Mouse (Mus musculus) erythroblast, adult 5-6 weeks (primary cell): Measurements from ENCODE around the gene 4933417A18Rik. TPM values are rescaled to one million over a fixed set of nuclear protein-coding genes. Genes with fewer than 3 reads are reported as not detected.
"Not testable (repeated sequence)": the region's sequence is repeated elsewhere in the genome, so short reads cannot be mapped to it uniquely, and the experiment has no call there.

Source experiments
- ATAC-seq: replicated peaks from 2 replicates; pipeline ENCODE4 v1.8.0; 2016; ENCODE audit warnings: moderate number of reproducible peaks, mild to moderate bottlenecking, moderate TSS enrichment, inconsistent platforms; ENCODE audit not compliant: poor library complexity, low FRiP score, severe bottlenecking
- total RNA-seq, 2 experiments: library from RNA; stranded (forward) in 1 of 2; stranded (reverse) in 1 of 2; fragments of 150-400 nt in 1 of 2; fragments of 200-764, 138-1000 nt in 1 of 2; gene quantifications; 2 replicates each; pipeline versions ENCODE4 v1.2.3 to v1.2.4; 2015 to 2017; ENCODE audit warnings: low replicate concordance in 2 of 2

Gene 4933417A18Rik
- total RNA-seq (2015; ENCODE audit: low replicate concordance) (not detected in 2 replicates), total RNA-seq (2017; ENCODE audit: low replicate concordance) (not detected in 2 replicates)

DNA sequence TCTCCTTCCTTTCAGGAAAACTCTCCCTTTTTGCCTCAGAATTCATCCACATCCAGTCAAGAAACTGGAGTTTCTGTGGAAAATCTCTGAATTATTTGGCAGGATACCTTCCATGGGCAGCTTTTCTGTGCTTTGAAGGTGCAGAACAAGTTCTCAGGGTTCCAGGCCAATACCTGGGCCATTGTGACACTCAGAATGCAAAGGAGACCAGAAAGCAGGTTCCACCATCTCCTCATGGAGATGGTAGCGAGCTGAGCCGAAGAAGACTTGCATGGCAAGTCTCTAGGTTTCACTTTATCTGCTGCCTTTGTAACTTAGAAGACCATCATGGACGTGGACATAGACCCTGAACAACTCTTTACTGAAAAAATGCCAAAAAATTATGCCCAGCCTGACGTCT lies at the start of gene 4933417A18Rik, which contains the start of gene Fam217a:
4933417A18Rik (plus strand) TSS at position 200 of the 400 bp plus-strand sequence.
Fam217a (minus strand) TSS at position 101 of the 400 bp plus-strand sequence.
- ATAC-seq: no peak

DNA sequence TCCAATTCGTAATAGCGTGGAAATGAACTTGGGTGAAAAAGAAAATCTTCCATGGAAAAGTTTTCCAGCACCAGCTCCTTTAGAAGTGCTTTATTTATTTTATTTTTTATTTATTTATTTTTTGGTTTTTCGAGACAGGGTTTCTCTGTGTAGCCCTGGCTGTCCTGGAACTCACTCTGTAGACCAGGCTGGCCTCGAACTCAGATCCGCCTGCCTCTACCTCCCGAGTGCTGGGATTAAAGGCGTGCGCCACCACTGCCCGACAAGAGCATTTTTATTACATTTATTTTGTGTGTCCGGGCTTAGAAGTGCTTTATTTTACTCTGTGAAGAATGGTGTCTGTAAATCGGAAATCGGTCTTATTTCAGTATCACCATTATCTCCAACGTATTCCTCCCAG lies 49.5 kb upstream of the 4933417A18Rik start:
- ATAC-seq: not testable (repeated sequence)

DNA sequence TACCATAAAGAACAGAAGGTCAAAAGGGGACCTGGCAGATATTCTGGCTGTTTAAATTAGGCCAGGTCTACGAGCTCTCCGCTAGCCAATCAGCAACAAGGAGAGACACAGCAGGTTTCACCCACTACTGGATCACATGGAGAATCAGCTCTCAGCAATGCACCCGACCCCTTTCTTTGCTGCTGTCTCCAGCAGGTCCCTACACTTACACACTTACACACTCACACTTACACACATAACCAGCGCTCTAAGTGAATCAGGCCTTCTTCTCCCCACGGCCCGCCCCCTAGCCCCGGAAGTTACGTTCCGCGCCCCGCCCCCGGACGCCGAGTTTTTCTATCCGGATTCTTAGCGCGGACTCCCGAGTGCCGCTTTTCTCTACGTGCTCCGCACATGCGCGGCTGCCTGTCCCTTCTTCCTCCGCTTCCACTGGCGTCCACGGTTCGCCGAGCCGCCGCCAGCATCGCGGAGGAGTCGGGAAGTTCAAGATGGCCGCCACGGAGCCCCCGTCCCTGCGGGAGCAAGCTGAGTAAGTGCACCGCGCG lies 49.0 kb upstream of the 4933417A18Rik start, which contains the start of gene Prpf4b:
Prpf4b (plus strand) TSS at position 137 of the 545 bp plus-strand sequence.
- peak; percentile 80 for ATAC-seq

DNA sequence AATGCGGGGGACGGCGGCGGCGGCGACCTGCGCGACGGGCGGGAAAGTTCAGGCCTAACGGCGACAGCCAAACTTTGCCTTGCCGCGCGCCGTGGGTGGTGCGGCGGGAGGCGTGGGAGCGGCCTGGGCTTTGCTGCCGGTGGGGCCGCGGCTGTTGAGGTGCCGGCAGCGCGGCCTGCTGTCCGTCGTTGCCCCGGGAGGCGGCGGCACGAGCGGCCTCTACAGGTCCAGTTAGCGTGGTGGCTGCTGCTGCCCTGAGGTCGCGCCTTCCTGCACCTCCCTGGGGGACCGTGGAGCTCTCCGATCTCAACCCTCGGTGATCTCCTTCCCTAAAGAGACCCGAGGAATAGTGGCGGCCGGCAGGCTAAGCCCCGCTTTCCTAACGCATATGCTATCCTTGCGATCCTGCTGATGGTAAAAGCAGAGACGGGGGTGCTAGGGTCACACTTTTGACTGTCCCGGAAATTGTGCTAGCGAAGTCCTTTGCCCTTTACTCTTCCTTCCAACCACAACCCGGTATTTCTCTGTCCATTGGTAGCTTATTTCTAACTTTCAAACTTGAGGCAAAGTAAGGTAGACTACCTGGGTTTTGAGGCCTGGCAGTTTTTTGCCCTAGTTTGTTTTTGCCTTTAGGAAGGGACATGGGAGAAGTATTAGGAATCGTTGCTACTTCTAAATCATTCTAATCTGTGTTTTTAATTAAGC lies 48.3 kb upstream of the 4933417A18Rik start:
- ATAC-seq: peak; percentile 64

DNA sequence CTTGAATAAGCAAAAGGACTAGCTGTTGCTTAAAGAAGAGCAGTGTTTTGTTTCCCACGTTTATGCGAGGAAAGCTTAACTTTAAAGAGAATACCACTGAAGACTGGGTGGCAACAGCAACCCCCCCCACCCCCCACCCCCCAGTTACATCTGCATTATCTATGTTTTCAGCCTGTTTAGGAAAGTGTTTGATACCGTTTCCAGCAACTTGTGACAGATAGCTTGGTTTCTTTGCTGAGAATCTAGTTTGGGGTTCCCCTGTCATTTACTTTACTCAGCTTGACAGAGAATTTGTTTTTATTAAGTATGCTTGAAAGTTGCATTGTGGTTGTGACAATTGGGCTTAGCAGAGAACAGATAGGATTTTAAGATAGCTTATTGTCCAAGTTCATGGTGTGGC lies 47.7 kb upstream of the 4933417A18Rik start:
- ATAC-seq: no peak

DNA sequence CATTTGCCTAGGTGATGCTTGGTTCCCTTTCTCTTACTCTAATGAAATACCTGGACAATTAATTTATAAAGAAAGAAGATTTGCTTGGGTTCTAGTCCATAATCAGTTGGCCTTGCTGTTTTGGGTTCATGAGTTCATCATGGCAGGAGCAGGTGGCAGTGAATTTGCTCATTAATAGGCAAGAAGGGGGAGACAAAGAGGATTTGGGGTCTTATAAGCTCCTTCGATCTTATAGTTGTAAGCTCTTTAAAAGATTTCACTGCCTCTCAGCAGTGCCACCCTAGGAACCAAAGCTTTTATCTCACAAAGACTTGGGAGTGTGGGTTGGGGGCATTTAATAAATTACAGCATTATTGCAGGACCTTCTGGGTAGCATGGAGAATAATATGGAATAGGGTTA lies 31.3 kb upstream of the 4933417A18Rik start:
- no peak for ATAC-seq

DNA sequence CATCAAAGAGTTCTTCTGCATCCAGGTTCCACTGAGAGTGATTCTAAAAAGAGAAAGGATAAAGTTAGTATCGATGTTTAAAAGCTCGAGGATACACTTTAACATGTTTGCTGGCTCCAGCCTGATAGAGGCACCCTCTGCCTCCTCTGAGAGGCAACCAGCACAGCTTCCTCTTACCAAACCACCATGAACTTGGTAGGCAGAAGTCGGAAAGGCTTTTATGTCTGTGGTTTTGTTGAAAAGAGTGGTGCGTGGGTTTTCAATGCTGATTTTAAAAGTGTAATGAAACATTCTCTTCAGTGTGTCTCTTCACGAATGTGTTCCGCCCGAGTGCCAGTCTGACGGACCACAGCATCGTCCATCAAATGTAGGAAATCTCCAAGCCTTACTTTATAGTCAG lies 9.6 kb upstream of the 4933417A18Rik start:
- ATAC-seq: no peak

DNA sequence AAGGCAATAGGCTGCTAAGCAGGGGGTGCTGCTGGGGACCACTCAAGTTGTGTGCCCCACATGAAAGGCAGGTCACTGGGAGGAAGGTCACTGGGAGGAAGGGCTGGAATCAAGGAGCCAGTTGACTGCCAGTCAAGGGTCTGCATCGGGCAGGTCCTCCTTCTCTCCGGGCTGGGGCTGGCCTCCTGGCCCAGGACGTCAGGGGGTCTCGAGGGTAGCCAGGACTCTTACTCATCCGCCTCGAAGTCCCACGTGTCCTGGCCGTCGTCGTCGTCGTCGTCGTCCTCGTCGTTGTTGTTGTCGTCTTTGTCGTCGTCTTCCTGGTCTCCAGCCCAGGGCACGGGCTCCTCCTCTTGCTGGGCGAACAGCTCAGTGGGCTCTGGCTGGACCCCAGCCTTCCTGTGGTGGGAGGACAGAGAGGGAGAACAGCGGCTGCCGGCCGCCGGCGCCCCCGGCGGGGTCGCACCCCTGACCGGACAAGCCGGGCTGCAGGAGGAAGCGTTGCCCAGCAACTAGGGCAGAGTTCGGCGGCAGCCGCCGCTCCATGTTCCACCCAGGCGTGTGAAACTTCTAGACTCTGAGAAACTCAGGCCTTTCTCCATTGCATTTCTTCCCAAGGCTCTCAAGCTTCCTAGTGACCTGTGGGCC lies 7.6 kb upstream of the 4933417A18Rik start:
- no peak for ATAC-seq

DNA sequence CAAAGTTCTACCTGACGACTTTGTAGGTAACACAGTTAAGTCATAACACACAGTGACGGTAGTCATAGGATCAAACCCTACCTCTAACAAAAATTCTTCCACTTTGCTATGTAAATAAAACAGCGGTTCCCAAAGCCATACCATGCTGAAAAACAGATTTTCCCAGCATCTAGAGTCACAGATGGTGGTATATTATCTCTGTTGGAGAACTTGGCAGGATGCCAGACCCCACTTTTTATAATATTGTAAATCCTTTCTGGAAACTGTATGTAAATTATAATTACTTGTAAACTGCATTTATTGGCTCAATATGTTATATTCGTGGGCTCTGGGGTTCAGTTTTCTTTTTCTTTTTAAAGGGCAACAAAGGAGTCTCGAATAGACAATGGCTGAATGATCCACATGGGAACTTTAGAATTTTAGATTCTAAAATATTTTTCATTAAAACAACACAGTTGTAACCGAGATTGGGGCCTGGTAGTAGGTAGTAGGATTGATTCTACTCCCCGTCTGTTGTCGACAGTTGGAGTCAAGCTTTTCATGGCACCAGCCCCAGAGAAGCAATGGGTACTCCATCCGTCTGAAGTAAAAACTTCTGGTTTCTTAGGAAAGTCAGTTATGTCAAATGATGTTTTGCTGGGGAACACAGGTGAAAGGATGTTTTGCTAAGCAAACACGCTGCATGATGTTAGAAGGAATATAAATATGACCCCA lies 10.9 kb downstream of the 4933417A18Rik start:
- ATAC-seq: no peak

DNA sequence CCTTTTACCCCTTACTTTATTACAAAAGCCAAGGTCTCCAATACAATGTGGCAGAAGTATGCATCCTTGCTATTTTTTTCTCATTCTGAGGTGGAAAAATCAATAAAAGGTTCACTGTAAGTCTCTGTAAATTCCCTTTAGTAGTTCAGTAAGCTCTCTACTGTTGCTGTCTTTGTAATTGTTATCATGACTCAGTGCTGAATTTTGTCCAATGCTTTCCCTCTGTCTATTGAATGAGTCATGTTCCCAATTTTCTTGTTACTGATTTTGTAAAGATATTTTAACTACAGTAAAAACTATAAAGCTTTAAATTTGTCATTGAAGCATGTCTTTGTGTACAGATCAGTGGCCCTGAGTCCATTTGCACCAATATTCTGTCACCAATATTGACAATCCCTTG lies 18.2 kb downstream of the 4933417A18Rik start:
- no peak for ATAC-seq

DNA sequence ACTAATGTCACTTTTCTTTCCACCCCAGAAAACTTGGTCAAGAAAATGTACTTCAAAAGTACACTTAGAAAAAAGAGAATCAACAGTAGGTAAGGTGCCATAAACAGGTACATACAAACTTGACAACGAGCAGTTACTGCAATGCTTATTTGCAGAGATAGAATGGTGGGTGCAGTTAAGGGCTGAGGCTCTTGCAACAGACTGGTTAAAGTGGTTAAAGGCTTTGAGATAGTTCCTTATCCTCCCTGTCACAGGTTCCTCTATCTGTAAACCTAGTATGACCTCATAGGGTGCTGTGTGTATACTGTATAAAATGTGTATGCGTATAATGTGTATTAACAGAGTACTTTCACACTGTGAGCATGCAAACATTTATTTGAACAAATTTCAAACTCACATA lies 27.2 kb downstream of the 4933417A18Rik start:
- not testable (repeated sequence) for ATAC-seq

DNA sequence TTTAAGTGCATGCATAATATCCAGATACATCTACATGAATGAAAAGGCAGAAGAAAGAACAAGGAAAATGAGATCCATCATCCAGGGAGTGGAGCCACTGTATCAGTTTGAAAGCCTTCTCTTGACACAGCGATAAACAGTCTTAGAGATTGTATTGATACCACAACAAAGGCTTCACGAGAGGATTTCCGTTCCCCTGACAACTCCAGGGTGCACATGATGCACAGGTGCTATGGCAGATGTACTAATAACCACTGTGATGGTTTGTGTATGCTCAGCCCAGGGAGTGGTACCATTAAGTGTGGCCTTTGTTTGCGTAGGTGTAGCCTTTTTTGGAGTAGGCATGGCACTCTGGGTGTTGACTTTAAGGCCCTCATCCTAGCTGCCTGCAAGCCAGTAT lies 32.7 kb downstream of the 4933417A18Rik start:
- ATAC-seq: no peak

DNA sequence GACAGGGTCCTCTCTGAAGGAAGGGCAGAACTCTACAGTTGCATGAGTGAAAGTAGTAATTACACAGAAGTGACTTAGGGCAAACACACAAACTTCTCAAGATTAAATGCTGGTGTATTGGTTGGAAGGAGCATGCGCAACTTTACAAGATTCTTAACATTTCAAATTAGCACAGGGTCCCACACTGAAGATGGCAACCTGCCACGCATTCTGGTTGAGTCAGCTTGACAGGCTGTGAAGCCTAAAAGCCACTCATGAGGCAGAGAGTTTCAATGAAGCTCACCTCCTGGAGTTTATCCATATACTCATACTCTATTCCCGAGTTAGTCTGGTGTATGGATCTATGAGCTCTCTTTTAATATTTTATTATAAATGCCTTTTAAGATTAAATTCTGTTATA lies 33.9 kb downstream of the 4933417A18Rik start:
- ATAC-seq: not testable (repeated sequence)

DNA sequence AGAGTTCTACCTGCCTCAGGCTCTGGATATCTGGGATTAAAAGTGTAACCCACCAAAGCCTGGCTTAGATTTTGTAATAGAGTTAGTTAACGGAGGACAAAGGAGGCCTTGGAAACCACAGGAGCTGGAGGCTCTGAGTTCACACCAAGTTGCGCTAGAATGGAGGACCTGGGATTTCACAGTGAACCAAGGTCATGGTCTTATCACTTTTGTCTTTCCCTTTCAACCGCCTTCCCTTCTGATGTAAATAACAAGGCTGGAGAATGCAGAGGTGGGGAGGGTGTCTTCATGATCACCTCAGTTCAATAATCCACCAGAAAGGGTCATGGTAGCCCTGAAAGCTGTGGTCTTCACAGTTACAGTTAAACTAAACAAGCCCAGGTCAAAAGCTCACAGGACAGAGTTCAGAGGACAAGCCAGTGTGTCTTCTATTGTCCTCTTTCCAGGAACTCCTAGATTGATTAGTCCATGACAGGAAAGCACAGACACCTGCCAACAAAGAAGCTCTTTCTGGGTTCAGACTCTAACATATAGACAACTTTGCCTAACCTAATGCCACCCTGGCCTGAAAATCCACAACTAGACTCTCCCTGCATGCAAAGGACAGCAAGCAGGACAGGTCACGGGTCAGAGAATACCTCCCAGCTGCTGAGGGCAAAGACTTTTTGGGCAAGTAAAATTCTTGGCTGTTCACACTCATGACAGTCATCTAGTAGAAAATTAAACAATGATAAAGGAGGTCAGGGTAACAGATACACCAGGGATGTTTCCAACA lies 37.0 kb downstream of the 4933417A18Rik start:
- ATAC-seq: no peak

DNA sequence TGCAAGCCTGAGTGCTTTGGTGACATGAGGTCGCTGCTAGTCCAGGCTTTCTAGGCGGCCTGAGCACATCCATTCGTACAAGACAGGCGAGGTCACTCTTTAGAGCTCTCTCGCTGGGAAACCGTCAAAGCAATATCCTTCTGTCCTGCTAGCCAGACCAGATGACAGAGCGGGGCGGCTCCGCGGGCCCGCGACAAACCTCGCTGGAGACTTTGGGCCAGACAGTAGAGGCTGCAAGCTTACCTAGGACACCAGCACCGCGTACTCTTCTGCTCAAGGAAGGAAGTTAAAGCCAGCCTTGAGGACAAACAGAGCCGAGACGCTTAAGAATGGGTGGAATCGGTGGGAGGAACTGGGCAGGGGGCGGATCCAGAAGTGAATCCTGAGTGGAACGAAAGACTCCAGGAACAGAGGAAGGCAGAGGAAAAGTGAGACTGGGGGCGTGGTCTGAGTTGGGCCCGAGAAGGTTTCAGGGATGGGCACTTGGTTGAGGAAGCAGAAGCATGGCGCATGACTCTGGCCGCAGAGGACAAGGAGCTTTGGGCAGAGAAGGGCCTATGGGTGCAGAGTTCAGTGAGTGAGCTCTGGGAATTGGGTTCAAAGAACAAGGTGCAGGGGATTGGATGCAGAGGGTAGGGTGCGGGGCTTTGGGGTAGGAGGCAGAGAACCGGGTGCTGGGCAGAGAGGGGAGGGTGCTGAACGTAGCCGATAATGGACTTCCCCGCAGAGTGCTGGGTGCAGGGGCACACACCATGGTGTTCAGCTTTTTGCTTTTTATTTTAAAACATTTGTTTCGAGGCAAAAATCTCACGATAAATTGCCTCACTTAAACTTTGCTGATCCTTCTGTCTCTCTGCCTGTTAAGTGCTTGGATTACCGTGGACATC lies 39.5 kb downstream of the 4933417A18Rik start, which contains the start of gene Eci3:
Eci3 (minus strand) TSS at position 300 of the 887 bp plus-strand sequence.
- no peak for ATAC-seq

DNA sequence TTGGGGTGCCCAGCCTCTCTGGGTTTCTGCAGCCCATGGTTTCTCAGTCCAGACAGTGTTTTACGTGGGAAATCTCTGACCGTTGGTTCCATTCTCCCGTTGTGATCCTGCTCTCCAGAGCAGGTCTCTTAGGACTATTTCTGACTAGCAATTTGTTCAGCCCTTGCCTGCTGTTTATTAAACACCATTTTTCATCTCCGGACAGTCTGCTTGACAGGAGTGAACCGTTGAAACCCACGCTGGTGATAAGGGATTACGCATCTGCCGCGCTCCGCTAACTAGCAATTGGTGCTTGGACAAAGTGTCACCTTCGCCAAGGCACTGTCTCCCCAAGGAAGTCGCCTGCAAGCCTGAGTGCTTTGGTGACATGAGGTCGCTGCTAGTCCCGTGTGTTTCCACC lies 40.2 kb downstream of the 4933417A18Rik start:
- no peak for ATAC-seq

DNA sequence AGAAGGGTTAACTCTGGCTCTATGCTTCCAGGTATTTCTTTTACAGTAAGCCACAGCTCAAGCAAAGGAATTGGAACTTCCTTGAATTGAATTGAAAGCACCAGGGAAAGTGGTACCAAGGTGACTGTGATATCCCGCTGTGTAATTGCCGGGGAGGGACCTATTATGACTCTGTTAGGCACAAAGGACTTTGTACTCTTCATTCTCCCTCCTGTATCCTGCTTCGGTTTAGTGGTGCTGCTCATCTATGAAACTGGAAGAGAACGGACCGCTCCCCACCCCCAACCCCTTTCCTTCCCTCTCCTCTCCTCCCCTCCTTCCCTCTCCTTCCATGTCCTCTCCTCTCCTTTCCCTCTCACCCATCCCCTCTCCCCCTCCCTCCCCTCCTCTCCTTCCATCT lies 40.7 kb downstream of the 4933417A18Rik start:
- no peak for ATAC-seq

DNA sequence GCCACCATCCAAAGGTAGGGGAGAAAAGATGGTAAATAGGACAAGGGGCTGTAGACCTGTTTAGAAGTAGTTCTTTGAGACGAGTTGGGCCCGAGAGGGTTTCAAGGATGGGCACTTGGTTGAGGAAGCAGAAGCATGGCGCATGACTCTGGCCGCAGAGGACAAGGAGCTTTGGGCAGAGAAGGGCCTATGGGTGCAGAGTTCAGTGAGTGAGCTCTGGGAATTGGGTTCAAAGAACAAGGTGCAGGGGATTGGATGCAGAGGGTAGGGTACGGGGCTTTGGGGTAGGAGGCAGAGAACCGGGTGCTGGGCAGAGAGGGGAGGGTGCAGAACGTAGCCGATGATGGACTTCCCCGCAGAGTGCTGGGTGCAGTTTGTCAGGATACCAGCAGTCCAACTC lies 41.4 kb downstream of the 4933417A18Rik start:
- not testable (repeated sequence) for ATAC-seq
